Mouse (Mus musculus) spleen, adult 2 months (tissue): Measurements from ENCODE around the gene Mut.

ENCODE experiments used
- CTCF ChIP-seq: fragments of 200-500 bp; IDR thresholded peaks from 2 replicates; pipeline ENCODE4 v1.5.1; 2011; ENCODE audit warnings: mild to moderate bottlenecking, inconsistent platforms; ENCODE audit not compliant: insufficient read depth, insufficient read length, insufficient replicate concordance; ENCODE audit errors: extremely low read depth
- POLR2A ChIP-seq: fragments of 200-500 bp; IDR thresholded peaks from 2 replicates; pipeline ENCODE4 v1.6.1; 2011; ENCODE audit warnings: low read depth, low read length, inconsistent platforms

GRCm38 (mm10) chr17:40885155-40885554, 49.3 kb upstream of the Mut start:
- TF ChIP-seq CTCF = no peak
- no peak for TF ChIP-seq POLR2A
